Comparison of ENCODE assay signal across 25 mouse cellular contexts in genomic region chr15:6866888-6867287, GRCm38 (mm10). TPM values are rescaled to one million over a fixed set of nuclear protein-coding genes. Genes with fewer than 3 reads are reported as not detected.
DNase-seq lines count a peak whose midpoint lies in the region; ATAC-seq lines count a peak whose summit lies in the region.
"Had no signal": no experiment of that assay in that cellular context is flagged by ENCODE, and none has a peak within 500 bp of the region (broad histone marks: within the 10 kb centered on the region; RNA-seq: fewer than 3 reads in every experiment).

No protein-coding gene starts in this region.

- H3K4me2 ChIP-seq in midbrain, embryonic 13.5 days (replicated peaks): no peak overlapping the region
- H3K4me2 ChIP-seq in midbrain, embryonic 16.5 days (ENCODE audit: low read length): no peak overlapping the region
- H3K4me2 ChIP-seq: embryonic facial prominence, embryonic 12.5 days; embryonic facial prominence, embryonic 15.5 days; forebrain, embryonic 12.5 days; heart, embryonic 11.5 days; hindbrain, embryonic 13.5 days; intestine, embryonic 15.5 days had no signal

- H3K27ac ChIP-seq in midbrain, embryonic 13.5 days: no peak overlapping the region
- no peak overlapping the region for H3K27ac ChIP-seq in midbrain, embryonic 16.5 days (ENCODE audit: low read length)
- H3K27ac ChIP-seq: embryonic facial prominence, embryonic 12.5 days; embryonic facial prominence, embryonic 15.5 days; forebrain, embryonic 12.5 days; hindbrain, embryonic 10.5 days; hindbrain, embryonic 13.5 days; intestine, embryonic 15.5 days had no signal

- H3K9ac ChIP-seq in midbrain, embryonic 13.5 days (replicated peaks): no peak overlapping the region
- no peak overlapping the region for H3K9ac ChIP-seq in midbrain, embryonic 16.5 days (ENCODE audit: low read depth, low read length)
- H3K9ac ChIP-seq: embryonic facial prominence, embryonic 12.5 days; embryonic facial prominence, embryonic 15.5 days; forebrain, embryonic 12.5 days; hindbrain, embryonic 13.5 days; intestine, embryonic 15.5 days had no signal

- H3K4me1 ChIP-seq in midbrain, embryonic 13.5 days (replicated peaks): peaks cover 3% of the 10 kb centered on the region; the same call in 1 of the 2 replicates
- no peaks in the 10 kb centered on the region for H3K4me1 ChIP-seq in midbrain, embryonic 16.5 days (ENCODE audit: control insufficient read depth, insufficient read depth, low read length)
- H3K4me1 ChIP-seq: embryonic facial prominence, embryonic 12.5 days; embryonic facial prominence, embryonic 15.5 days; hindbrain, embryonic 13.5 days had no signal

- peak; percentile 55; the same call in 1 of the 2 replicates for ATAC-seq in midbrain, embryonic 13.5 days
- ATAC-seq in midbrain, embryonic 16.5 days: no peak
- ATAC-seq: activated CD4-positive, CD25-positive, alpha-beta regulatory T cell, adult 4 months; forebrain, embryonic 16.5 days; hindbrain, embryonic 16.5 days; intestine, embryonic 15.5 days had no signal

- no peaks in the 10 kb centered on the region for H3K36me3 ChIP-seq in midbrain, embryonic 13.5 days
- no peaks in the 10 kb centered on the region for H3K36me3 ChIP-seq in midbrain, embryonic 16.5 days (ENCODE audit: control insufficient read depth, insufficient read depth, low read length)
- H3K36me3 ChIP-seq: embryonic facial prominence, embryonic 12.5 days; embryonic facial prominence, embryonic 15.5 days; forebrain, embryonic 12.5 days; hindbrain, embryonic 10.5 days; hindbrain, embryonic 13.5 days; intestine, embryonic 15.5 days had no signal

- H3K27me3 ChIP-seq in midbrain, embryonic 13.5 days: peaks cover 46% of the 10 kb centered on the region
- no peaks in the 10 kb centered on the region; the same call in 1 of the 2 replicates for H3K27me3 ChIP-seq in midbrain, embryonic 16.5 days (ENCODE audit: control insufficient read depth, insufficient read depth, low read depth, low read length)
- H3K27me3 ChIP-seq: embryonic facial prominence, embryonic 15.5 days; intestine, embryonic 15.5 days had no signal

- peak; percentile 4 for DNase-seq in embryo, embryonic 11 days
- no peak for DNase-seq in embryo, embryonic 10 days (ENCODE audit: low spot score)
- peak; percentile 77 for DNase-seq in heart, adult 11 months
- no peak for DNase-seq in heart, postnatal 25 days (ENCODE audit: low spot score)
- DNase-seq: adrenal gland, adult 8-10 months; adrenal gland, postnatal 25 days; cerebellum, adult 18-20 months; cerebellum, adult 9-10 months; cerebellum, postnatal 14 days; gastrocnemius, postnatal 10 days; gastrocnemius, postnatal 36 days; heart, postnatal 36 days had no signal

- H3K4me3 ChIP-seq in midbrain, embryonic 13.5 days (replicated peaks): no peak overlapping the region
- H3K4me3 ChIP-seq in midbrain, embryonic 16.5 days (ENCODE audit: low read depth, low read length): no peak overlapping the region
- H3K4me3 ChIP-seq: embryonic facial prominence, embryonic 12.5 days; embryonic facial prominence, embryonic 15.5 days; forebrain, embryonic 12.5 days; hindbrain, embryonic 10.5 days; hindbrain, embryonic 13.5 days; intestine, embryonic 15.5 days had no signal

- 0 out of 2 replicates have a peak, but pooled peaks cover 3% of the 10 kb centered on the region for H3K9me3 ChIP-seq in midbrain, embryonic 13.5 days
- no peaks in the 10 kb centered on the region for H3K9me3 ChIP-seq in midbrain, embryonic 16.5 days (replicated peaks; ENCODE audit: control insufficient read depth, low read length, poor library complexity, severe bottlenecking)
- H3K9me3 ChIP-seq: embryonic facial prominence, embryonic 12.5 days; embryonic facial prominence, embryonic 15.5 days; forebrain, embryonic 12.5 days; hindbrain, embryonic 10.5 days; hindbrain, embryonic 13.5 days; intestine, embryonic 15.5 days had no signal

- WGBS in midbrain, embryonic 13.5 days: 11% methylated on average over 6 of the region's 6 CpGs
- WGBS in midbrain, embryonic 16.5 days: 11% methylated on average over 6 of the region's 6 CpGs

- intact Hi-C loops in heart, postnatal 25 days (cut with DNase I): no loop called here

RNA-seq across cellular contexts. Expression of gene Osmr, which starts 7.9 kb away (rescaled TPM):
- total RNA-seq in heart, postnatal 25 days (2021): 10 to 100 TPM in 1 of 2 experiments, 1 to 10 TPM in 1; 9.0 to 11.3 TPM
- 0.96 and 1.3 TPM in 2 replicates for polyA plus RNA-seq in midbrain, embryonic 13.5 days (2015; fragmentation: Nextera tagmentation; extraction: Ambion mirVana)
- 2.1 and 2.6 TPM in 2 replicates for polyA plus RNA-seq in midbrain, embryonic 16.5 days (2015; fragmentation: Nextera tagmentation; extraction: Ambion mirVana)
- total RNA-seq: granulocyte monocyte progenitor cell, adult 5-6 weeks had no signal

Comparison
In these comparisons a context has a peak if more than half of its experiments do, and no peak if none do; other contexts are left out.
1. DNase-seq: peak in embryo, embryonic 11 days (single experiment) and heart, adult 11 months (single experiment); none in embryo, embryonic 10 days (single experiment) and heart, postnatal 25 days (single experiment).